Mouse (Mus musculus) T-cell, adult 2 months (primary cell): Measurements from ENCODE around the gene Slc25a25.

Source experiments
- DNase-seq: peaks from one replicate; pipeline ENCODE4 v3.0.0; 2022; ENCODE audit warnings: low spot score

Gene Slc25a25

DNA sequence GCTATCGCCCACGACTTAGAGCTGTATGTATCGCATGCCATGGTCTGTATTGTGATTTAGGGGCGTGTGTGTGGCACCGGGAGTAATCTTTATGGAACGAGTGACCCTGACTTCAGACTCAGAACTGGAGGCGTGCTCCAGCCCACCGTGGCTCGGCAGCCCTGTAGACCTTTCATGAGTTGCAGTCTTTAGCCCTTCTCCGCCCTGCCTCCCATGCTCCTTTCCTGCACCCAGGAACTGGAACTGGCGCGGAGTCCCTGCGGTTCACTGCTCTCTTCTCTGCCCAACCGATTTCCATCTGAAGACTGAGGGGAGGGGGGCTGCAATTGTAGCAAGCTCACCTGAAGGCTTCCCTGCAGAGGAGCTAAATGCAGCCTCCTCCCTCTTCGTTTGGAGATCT, 54.5 kb downstream of the Slc25a25 start:
- DNase-seq: no peak

- peak; percentile 87 for DNase-seq
Measured at GRCm38 (mm10) chr2:32395946-32396621, 55.2 kb downstream of the Slc25a25 start.

DNA sequence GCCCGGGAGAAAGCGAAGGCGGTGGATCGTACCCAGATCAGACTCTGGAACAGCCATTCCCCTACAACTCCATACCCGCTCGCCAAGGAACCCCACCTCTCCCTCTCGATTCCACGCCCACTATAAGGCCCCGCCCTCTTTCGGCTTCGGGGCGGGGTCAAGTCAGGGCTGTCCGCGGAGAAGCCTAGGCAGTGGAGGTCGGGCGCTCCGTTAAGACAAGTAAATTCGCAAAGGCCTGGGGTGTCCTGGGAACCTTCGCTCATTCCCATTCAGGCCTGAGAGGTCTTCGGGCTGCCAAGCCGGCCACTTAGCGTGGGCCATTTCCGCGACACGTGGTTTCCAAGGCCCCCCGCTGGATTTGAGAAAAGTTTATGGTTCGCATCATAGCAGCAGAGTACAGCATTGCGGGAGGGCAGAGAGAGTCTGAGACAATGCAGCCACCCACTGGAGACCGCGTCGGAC, 55.7 kb downstream of the Slc25a25 start, which contains the start of gene Ptges2:
Ptges2 (plus strand) TSS at position 413 of the 462 bp plus-strand sequence.
- DNase-seq: peak; percentile 84

- peak; percentile 37 for DNase-seq
Measured at GRCm38 (mm10) chr2:32394973-32395372, 56.3 kb downstream of the Slc25a25 start.

DNA sequence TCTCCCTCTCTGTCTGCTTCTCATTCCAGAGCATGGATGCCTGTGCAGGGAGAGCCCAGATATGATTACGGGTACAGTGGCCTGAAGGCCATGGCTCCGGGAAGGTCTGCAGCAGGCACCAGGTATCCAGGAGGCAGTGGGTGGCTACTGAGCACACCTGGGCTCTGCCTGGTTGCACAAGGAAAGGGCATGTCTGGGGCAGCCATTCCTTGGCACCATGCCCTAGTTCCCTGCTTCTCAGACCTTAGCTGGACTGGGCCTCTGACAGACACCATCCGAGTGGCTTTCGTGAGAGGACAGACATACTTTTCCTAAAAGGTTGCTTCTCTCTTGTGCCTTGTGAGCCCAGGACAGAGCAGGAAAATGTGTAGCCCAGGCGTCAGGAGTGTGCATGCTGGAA, 59.2 kb downstream of the Slc25a25 start:
- DNase-seq: no peak

DNA sequence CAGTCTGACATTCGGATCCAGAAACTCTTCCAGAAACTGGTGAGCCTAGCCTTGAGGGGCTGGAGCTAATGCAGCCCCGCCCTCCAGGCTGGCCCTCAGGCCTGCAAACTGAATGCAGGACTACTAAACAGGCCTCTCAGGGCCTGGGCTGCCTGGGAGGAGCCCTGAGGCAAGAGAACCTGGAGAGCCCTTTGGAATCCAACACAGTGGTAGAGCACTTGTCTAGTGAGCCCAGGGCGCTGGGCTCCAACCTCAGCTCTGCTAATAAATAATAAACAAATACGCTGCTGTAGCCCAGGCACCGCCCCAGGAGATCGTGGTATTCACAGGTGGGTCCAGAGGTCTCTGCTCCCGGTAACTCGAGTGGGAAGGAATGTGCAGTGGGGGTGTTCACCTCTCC, 60.4 kb downstream of the Slc25a25 start:
- DNase-seq: no peak

DNA sequence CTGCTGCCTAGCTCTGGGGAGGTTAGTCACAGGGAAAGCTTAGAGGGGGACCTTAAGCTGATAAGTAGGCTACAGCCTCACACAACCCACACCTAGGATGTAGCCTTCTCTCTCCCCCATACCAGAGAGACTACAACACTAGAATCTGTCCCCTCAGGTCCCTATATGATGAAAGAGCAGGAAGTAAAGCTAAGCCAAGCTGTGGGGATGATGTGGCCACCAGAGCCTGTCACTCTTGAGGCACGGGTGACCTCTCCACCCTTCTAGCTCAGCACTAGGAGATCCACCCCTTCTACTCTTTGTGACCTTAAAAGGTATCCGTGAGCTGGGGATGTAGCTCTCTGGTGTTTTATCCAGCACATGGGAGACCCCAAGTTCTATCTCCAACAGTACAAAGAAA, 62.1 kb downstream of the Slc25a25 start:
- DNase-seq: no peak

- no peak for DNase-seq
Measured at GRCm38 (mm10) chr2:32387706-32388490, 63.3 kb downstream of the Slc25a25 start, which contains the start of gene Lcn2. Gene Lcn2 (minus strand): TSS chr2:32388252.

DNA sequence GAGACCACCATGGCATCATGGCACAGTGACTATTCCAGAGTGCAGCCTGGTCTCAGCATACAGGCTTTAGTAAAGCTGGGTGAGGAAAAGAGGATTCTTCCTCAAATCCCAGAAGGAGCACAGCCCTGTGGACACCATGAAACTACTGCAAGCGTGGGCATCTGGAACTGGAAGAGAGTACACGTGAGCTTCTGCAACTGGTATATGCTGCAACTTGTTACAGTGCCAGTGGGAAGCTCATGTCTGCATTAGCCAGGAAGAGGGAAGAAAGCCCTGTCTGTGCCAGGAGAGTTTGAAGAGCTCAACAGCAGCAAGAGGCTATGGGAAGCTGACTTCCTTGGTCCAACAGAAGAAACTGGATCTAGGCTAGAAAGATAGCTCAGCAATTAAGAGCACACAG, 68.6 kb downstream of the Slc25a25 start:
- no peak for DNase-seq

- DNase-seq: peak; percentile 92
Measured at GRCm38 (mm10) chr2:32381775-32382223, 69.4 kb downstream of the Slc25a25 start, which contains the start of gene 1110008P14Rik. Gene 1110008P14Rik (minus strand): TSS chr2:32381938.

DNA sequence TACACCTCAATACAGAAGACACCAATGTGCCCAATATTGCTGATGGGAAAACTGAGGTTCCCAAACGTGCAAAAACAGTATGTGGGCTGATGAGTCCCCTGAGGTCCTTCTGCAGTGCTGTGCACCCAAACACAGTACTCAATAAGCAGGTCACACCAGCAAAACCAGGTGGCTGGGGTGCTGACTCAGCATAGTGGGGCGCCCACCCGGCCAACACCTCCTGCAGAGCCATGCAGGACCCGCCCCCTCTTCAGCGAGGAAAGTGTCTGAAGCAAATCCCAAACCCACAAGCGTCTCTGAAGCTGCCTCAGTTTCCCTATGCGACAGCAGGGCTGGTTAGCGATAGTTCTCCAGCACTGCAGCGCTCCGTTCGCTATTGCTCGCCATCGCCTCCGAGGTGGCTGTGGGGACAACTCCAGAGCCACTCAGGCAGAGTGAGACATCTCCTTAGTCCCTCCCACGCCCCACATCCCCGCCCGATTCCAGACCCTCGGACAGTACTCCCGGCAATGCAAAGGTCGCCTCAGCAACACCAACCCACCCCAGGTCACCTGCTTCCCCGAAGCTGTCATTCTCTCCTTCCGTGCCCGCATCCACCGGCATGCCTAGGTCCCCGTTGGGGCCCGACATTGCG, 70.0 kb downstream of the Slc25a25 start:
- DNase-seq: no peak

GRCm38 (mm10) chr2:32380001-32380500, 71.2 kb downstream of the Slc25a25 start:
- DNase-seq: no peak

GRCm38 (mm10) chr2:32376963-32377362, 74.3 kb downstream of the Slc25a25 start:
- DNase-seq: no peak

DNA sequence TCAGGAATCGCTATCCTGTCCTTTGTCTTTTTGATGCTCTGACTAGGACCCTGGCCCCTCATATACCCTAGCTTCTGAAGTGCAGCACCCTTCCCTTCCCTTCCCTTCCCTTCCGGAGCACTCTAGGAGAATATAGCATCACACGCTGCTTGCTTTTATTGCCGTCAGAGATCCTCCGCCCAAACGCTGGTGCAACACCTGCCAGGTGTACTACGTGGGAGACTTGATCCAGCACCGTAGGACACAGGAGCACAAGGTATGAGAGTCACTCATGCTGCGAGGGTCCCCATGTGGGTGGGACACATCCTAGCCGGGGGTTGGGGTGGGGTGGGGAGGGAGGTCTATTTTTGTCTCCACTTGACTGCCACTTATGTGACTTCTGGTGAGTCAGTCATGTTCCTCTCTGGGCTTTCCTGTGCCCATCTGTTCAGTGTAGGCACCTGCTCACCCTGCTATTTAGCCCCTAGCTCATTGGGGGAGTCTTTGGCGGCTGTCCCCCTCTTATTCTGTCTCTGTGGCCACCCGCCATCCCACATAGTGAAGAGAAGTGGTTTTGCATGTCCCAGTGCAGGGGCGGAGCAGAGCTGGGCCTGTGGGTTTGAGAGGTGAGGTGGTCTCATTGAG, 75.8 kb downstream of the Slc25a25 start:
- DNase-seq: no peak

GRCm38 (mm10) chr2:32374191-32374590, 77.1 kb downstream of the Slc25a25 start:
- no peak for DNase-seq

DNA sequence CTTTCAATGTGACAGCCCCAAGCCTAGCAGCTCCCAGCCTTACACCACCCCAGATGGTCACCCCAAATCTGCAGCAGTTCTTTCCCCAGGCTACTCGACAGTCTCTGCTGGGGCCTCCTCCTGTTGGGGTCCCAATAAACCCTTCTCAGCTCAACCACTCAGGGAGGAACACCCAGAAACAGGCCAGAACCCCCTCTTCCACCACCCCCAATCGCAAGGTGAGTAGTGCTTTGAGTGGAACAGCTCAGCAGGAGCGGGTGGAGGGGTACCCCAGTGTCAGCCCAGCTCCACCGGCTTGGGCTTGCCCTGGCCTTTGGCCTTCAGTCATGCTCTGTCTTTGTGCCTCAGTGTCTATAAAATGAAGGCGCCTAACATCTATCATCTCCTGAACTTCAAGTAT, 83.9 kb downstream of the Slc25a25 start:
- no peak for DNase-seq
